Mouse (Mus musculus) splenic B cell, adult 2 months (primary cell): Measurements from ENCODE around the gene Tyw1.
A peak's percentile ranks its signal among the peaks of the same experiment; 100 is the strongest.

ENCODE experiments used
- DNase-seq: peaks from one replicate; pipeline ENCODE4 v3.0.0-alpha.2; 2011; ENCODE audit warnings: low read depth, low spot score
- H3K27me3 ChIP-seq: 2 replicates; pipeline ENCODE4 v1.6.1; 2012; ENCODE audit warnings: mild to moderate bottlenecking, low read length, moderate library complexity, mixed read lengths; ENCODE audit not compliant: control insufficient read depth, poor library complexity, insufficient read depth, severe bottlenecking
- H3K36me3 ChIP-seq: 2 replicates; pipeline ENCODE4 v1.6.1; 2012; ENCODE audit warnings: mild to moderate bottlenecking, low read length, moderate library complexity, mixed read lengths; ENCODE audit not compliant: control insufficient read depth, poor library complexity, insufficient read depth, severe bottlenecking

Gene Tyw1

DNA sequence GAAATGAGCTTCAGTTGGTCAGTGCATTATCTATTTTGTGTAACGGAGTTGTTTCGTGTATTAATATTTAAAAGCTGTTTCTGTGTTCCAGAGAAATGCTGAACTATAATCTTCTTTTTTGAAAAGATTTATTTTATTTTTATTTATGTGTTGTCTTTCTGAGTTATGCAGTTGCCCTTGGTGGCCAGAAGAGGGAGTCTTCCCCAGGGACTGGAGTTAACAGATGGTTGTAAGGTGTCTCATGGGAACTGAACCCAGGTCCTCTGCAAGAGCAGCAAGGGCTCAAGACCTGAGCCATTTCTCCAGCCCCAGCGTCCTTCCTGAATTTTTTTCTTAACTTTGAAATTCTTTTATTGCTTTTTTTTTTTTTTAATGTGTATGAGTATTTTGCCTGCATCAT lies 59.5 kb downstream of the Tyw1 start:
- peak; percentile 44 for DNase-seq
- Histone ChIP-seq H3K27me3 (no peaks in the 10 kb centered on the region; the same call in 1 of the 2 replicates), H3K36me3 (0 out of 2 replicates have a peak, but pooled peaks cover 4% of the 10 kb centered on the region)

DNA sequence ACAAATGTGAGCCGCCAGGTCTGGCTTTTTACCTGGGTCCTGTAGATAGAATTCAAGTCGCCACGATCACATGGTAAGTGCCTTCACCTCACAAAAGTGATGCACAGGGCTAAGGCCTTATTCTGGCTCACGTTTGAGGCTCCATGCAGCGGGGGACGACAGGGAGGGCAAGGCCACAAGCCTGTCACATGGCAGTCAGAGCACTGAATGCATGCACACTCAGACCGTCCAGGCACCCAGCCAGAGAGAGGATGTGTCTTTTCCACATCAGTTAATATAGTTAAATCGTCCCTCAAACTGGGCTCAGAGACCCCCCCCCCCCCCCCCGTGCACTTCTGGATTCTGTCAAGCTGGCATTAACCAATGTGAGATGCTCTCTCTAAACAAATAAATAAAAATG lies 60.9 kb downstream of the Tyw1 start:
- H3K27me3 ChIP-seq = no peaks in the 10 kb centered on the region; the same call in 1 of the 2 replicates
- no peak for DNase-seq
- H3K36me3 ChIP-seq = 0 out of 2 replicates have a peak, but pooled peaks cover 4% of the 10 kb centered on the region

DNA sequence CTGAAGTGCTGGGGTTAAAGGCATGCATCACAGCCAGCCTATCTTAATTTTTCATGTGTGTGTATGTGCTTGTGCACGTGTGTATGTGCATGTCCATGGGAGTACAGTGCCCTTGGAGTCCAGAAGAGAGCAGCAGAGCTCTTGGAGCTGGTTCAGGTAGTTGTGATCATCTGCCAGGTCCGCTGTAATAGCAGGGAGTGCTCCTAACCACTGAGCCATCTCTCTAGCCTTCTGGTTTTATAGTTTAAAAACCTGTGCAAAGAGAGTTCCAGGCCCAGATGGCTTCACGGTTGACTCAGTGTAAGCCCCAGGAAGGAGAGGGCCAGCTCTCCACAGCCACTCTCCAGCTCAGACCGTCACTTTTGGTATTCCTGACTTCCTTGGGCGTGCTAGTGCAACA lies 64.4 kb downstream of the Tyw1 start:
- Histone ChIP-seq H3K36me3 (0 out of 2 replicates have a peak, but pooled peaks cover 2% of the 10 kb centered on the region), H3K27me3 (no peaks in the 10 kb centered on the region; the same call in 1 of the 2 replicates)
- no peak for DNase-seq

DNA sequence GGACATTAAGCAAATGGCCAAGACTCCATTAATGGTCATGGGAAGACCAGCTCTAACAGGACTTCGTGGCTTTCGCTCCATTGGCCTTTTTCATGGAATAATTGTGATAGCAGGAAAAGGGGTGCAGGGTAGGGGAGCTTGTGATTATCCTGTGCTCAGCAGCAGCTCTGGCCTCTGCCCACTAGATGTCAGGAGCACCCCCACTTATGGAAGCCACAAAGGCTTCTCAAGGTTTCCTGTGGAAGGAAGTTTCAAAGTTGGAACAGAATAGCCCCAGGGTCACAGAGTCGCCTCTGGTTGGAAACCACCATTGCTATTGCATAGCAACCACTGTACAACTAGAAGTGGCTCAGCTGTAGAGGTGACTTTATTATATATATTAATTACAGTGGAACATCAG lies 65.1 kb downstream of the Tyw1 start:
- Histone ChIP-seq H3K27me3 (no peaks in the 10 kb centered on the region; the same call in 1 of the 2 replicates), H3K36me3 (peaks cover 2% of the 10 kb centered on the region; the same call in 1 of the 2 replicates)
- DNase-seq = no peak

DNA sequence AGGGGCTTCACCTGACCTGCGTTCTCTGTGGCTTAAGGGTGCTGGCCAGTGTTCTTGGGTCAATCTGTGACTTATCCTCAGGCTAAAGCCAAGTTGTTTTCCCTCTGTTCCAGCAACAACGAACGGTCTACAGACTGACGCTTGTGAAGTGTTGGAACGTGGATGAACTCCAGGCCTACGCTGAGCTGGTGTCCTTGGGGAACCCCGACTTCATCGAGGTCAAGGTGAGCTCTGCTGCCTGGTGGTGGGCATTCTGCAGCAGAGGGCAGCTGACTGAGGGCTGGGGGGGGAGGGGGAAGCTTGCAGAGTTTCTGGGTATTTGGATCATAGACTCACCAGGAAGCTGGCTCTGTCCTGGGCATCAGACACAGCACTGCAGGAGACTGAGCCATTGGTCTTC lies 70.1 kb downstream of the Tyw1 start:
- no peak for DNase-seq

GRCm38 (mm10) chr5:130327615-130328263 lies 72.3 kb downstream of the Tyw1 start:
- Histone ChIP-seq H3K36me3 (peaks cover 6% of the 10 kb centered on the region), H3K27me3 (no peaks in the 10 kb centered on the region)
- DNase-seq = no peak

More for the DNA sequence above, 70.1 kb downstream of the Tyw1 start:
- Histone ChIP-seq H3K36me3 (peaks cover 6% of the 10 kb centered on the region), H3K27me3 (no peaks in the 10 kb centered on the region)

DNA sequence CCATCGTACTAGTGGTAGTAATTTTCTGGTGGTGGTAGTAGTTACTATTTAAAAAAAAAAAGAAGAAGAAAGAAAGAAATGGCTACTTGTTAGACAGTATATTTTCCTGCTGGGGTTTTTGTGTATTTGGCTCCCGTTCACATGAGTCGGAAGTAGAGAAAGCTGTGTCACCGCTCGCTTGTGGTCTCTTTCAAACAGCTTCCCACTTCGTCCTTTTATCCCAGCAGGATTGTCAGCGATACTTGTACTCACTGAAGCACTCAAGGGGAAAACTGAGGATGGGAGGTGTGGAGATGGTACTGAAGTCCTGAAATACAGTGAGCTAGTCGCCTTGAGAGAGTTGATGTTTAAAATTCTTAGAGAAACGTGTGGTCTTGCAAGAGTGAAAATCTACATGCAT lies 72.9 kb downstream of the Tyw1 start:
- peaks cover 6% of the 10 kb centered on the region for H3K36me3 ChIP-seq
- no peak for DNase-seq
- H3K27me3 ChIP-seq = no peaks in the 10 kb centered on the region

- Histone ChIP-seq H3K27me3 (no peaks in the 10 kb centered on the region), H3K36me3 (peaks cover 6% of the 10 kb centered on the region)
- DNase-seq = no peak
These were observed 74.5 kb downstream of the Tyw1 start for GRCm38 (mm10) chr5:130329889-130330288.

DNA sequence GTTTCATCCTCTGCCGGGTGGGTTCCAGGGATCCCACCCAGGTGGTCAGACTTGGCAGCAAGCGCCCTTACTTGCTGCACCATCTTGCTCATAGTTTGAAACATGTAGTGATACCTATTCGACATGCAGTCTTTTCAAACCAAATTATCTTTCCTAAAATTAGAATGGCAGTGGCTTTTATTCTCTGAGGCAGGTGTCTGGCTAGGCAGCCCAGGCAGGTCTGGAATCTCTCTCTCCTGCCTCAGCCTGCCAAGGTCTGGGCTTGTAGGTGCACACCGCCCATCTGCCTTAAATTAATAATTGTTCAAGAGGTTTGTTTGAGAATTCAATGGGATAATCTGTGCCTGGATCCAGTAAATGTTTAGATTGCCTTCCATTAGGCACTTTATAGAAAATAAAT lies 75.4 kb downstream of the Tyw1 start:
- H3K36me3 ChIP-seq = peaks cover 8% of the 10 kb centered on the region
- no peaks in the 10 kb centered on the region for H3K27me3 ChIP-seq
- DNase-seq = no peak

DNA sequence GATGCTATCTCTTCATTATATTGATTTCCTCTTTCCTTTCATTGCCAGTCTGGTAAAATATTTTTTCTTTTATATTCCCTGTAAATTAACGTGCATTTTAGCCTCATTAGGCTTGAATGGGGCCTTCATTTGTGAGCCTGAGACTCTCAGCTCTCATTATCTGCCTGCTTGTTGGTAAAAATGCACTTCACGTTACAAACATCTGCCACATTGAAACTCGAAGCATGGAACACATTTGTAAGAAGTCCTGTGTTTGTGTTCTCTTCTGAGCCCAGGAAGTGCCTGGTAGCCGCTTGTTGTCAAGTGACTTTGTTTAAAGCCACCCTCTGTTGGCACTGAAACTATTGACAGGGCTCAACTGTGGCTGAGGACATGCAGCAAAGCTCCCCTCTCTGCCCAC lies 75.8 kb downstream of the Tyw1 start:
- DNase-seq = no peak
- no peaks in the 10 kb centered on the region for H3K27me3 ChIP-seq
- peaks cover 8% of the 10 kb centered on the region for H3K36me3 ChIP-seq

GRCm38 (mm10) chr5:130333566-130333965 lies 78.1 kb downstream of the Tyw1 start:
- DNase-seq = no peak
- H3K27me3 ChIP-seq = no peaks in the 10 kb centered on the region
- H3K36me3 ChIP-seq = peaks cover 11% of the 10 kb centered on the region

GRCm38 (mm10) chr5:130333971-130334370 lies 78.6 kb downstream of the Tyw1 start:
- DNase-seq = no peak
- Histone ChIP-seq H3K36me3 (peaks cover 9% of the 10 kb centered on the region; the same call in 1 of the 2 replicates), H3K27me3 (no peaks in the 10 kb centered on the region)

GRCm38 (mm10) chr5:130335462-130335861 lies 80.0 kb downstream of the Tyw1 start:
- H3K36me3 ChIP-seq = peaks cover 8% of the 10 kb centered on the region

GRCm38 (mm10) chr5:130340656-130341055 lies 85.2 kb downstream of the Tyw1 start:
- no peaks in the 10 kb centered on the region for H3K27me3 ChIP-seq
- no peak for DNase-seq
- peaks cover 6% of the 10 kb centered on the region for H3K36me3 ChIP-seq

More at GRCm38 (mm10) chr5:130335462-130335861, 80.0 kb downstream of the Tyw1 start:
- DNase-seq = no peak
- H3K27me3 ChIP-seq = no peaks in the 10 kb centered on the region

- no peak for DNase-seq
- H3K36me3 ChIP-seq = no peaks in the 10 kb centered on the region; the same call in 1 of the 2 replicates
- no peaks in the 10 kb centered on the region for H3K27me3 ChIP-seq
These were observed 89.6 kb downstream of the Tyw1 start for GRCm38 (mm10) chr5:130344999-130345398.

DNA sequence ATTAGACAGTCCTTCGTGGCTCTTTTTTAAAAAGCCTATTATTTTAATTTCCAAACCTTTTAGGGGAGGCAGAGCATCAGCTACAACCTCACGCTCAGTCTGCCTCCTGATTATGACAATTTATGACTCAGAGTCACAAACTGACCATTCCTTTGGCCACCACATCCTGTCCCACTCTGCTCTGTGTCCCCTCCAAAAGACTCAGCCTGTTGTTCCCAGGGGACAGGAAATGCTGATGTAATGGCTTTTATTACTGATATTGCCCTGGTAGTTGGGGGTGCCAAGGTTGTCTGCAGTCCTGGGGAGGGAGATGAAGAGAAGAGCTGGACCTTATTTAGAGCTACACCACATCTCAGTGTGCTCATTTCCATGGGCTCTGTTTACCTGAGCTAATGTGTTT lies 90.5 kb downstream of the Tyw1 start:
- Histone ChIP-seq H3K27me3 (no peaks in the 10 kb centered on the region), H3K36me3 (no peaks in the 10 kb centered on the region; the same call in 1 of the 2 replicates)
- DNase-seq = no peak
